Mouse (Mus musculus) gastrocnemius, postnatal 36 days (tissue): ENCODE data around the gene Gtpbp1. TPM values are rescaled to one million over a fixed set of nuclear protein-coding genes. Genes with fewer than 3 reads are reported as not detected.

Source experiments
- DNase-seq, 2 experiments: peaks; one replicate each; pipeline ENCODE4 v3.0.0; 2022
- intact Hi-C: fragments of 180-260 bp; cut with DNase I; formaldehyde crosslinking; loops from one replicate; pipeline ENCODE4 v1.15.1; 2025
- total RNA-seq, 2 experiments: library from RNA; stranded (reverse); gene quantifications; 2 replicates each; pipeline ENCODE4 v1.2.3; 2021

The Gtpbp1 gene
- total RNA-seq, 2 experiments from 2014 or later, result 22.5 to 24.2 TPM

DNA sequence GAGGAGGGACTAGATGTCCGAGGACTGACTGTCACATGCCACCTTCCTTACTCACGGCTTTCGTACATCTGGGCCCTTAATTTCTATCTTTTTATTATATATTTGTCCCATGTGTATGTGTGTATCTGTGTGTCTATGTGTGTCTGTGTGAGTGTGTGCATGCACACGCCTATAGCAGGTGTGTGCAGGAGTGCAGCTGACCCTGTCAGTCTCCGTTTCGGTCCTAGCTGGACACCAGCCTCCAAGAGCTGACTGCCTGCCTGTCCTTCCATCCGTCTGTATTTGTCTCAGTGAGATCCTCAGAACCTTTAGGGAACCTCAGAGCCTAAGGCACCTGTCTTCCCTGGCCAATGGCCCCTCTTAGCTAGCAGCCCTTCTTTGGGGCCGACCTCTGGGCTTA is 29.6 kb downstream of the Gtpbp1 start:
- intact Hi-C loops, result no loop called here
- DNase-seq, result no peak

DNA sequence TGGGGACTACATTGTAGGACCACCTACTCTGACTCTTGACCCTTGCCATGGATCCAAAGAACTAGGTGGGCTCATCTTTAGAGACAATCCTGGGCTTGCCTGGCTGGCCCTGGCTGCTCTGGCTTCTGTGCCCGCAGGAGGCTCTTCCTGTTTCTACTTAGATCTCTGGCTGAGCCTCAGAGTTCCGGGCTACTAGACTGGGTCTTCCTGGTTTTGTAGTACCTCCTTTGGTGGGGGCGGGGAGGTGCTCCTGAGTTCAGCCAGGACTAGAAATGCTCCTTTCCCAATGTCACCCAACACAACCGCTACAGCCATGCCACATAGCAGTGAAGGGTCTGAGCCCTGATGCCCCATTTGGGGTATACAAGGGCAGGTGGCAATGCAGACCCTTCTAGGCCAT is 30.2 kb downstream of the Gtpbp1 start:
- DNase-seq, result no peak
- intact Hi-C loops, result no loop called here

DNA sequence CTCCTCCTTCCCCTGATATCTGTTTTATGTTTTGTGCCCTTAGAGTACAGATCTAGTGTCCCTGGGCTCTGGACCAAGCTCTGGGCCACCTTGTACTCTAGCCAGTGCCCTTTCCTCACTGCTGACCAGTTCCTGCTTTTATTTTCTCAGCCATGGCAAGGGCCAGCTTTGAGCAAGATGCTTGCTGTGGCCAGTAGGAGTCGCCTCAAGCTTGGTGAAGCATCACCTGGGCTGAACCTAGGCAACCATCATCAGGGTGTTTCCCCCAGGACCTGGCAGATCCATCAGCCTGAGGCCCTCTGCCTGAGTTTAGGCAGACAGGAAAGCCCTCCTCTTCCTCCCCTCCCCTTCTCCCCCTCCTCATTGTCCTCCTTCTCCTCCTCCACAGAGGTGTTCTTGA is 32.8 kb downstream of the Gtpbp1 start:
- peak; percentile 33 to 39 for DNase-seq
- intact Hi-C loops, result no loop called here

GRCm38 (mm10) chr15:79725190-79725789 is 34.6 kb downstream of the Gtpbp1 start:
- intact Hi-C loops, result no loop called here
- no peak for DNase-seq

DNA sequence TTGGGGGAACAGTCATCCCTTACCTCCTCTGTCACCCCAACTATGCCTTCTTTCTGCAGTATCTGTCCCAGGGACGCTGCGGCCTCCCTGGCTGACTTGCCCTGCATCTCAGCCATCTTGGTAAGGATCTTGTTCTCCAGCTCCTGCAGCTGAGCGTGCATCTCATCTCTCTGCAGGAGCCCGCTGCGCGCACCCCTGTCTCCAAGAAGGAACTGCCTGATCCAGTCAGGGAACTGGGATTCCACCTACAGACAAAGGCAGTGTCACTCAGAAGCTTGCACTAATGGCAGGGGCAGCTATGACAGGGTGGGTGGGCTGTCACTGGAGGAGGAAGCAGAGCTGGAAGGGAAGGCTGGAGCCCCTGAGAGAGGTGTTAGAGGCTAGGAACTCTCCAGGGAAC is 37.2 kb downstream of the Gtpbp1 start:
- DNase-seq, result no peak
- intact Hi-C loops, result no loop called here

GRCm38 (mm10) chr15:79728311-79728710 is 37.7 kb downstream of the Gtpbp1 start:
- intact Hi-C loops, result no loop called here
- no peak for DNase-seq

GRCm38 (mm10) chr15:79728731-79729388 is 38.2 kb downstream of the Gtpbp1 start:
- DNase-seq, result no peak
- intact Hi-C loops, result no loop called here

DNA sequence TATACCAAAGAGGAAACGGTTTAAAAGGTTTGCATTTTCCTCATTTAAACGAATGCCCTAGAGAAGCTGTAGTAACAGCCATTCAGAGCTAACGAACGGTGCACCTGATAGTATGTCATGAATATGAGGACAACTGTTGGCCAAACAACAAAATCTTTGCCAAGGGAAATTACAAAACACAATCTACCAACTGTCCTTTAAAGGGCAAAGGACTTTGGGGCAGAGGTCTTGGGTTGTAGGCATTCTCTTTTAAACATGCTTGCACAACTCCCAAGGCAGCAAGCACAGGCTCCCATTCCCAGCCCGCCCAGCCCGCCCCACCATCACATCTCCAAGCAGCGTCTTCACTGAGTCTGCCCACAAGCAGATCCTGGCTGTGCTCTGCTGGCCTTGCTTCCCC is 40.9 kb downstream of the Gtpbp1 start:
- DNase-seq, result no peak
- intact Hi-C loops, result no loop called here

GRCm38 (mm10) chr15:79733192-79733591 is 42.5 kb downstream of the Gtpbp1 start:
- DNase-seq, result peak in 1 of 2 experiments; percentile 35

GRCm38 (mm10) chr15:79733640-79734039 is 43.0 kb downstream of the Gtpbp1 start:
- intact Hi-C loops, result no loop called here
- DNase-seq, result no peak

More at GRCm38 (mm10) chr15:79733192-79733591, 42.5 kb downstream of the Gtpbp1 start:
- intact Hi-C loops, result no loop called here

- intact Hi-C loops, result no loop called here
- DNase-seq, result peak in 1 of 2 experiments; percentile 50
Measured at GRCm38 (mm10) chr15:79734311-79734710, 43.7 kb downstream of the Gtpbp1 start.

GRCm38 (mm10) chr15:79740739-79741138 is 50.1 kb downstream of the Gtpbp1 start:
- intact Hi-C loops, result no loop called here
- DNase-seq, result no peak

GRCm38 (mm10) chr15:79741173-79741858 is 50.7 kb downstream of the Gtpbp1 start:
- DNase-seq, result no peak
- intact Hi-C loops, result no loop called here

DNA sequence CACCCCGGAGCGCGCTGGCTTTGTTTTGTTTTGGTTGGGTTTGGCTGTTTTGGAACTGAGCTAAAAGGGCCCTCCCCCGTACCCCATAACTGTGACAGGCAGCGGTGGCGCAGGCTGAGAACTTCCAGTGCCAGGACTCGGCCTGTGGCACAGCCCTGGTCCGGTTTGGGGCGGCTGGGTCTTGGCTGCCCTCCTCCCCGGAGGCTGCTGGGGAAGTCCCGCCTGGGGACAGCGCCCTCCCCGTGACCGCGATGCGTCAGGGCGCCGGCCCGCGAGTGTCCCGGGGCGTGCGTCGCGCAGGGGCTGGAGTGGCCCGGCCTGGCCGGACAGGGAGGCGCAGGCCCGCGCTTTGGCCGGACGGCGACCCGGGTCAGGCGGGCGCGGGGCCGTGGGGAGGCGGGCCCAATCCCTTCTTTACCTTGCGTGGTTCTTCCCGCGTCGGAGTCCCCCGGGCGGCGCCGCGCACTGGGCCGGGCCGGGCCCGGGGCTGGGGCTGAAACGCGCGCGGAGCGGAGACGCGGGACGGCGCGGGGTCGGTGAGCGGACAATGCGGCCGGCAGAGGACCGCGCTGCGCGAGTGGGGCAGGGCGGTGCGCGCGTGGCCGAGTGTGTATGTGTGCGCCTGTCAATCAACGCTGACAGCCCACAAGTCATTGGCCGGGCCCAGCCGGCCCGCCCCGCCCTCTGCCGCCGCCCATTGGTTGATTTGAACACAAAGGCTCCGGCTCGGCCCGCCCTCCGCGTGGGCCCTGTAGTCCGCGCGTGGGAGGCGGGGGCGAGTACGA is 51.5 kb downstream of the Gtpbp1 start, which contains the start of gene Sun2:
Gene Sun2 (minus strand): TSS at position 616 of the 785 bp plus-strand sequence.
- DNase-seq, result peak; percentile 88 to 90
- intact Hi-C loops, result no loop called here

GRCm38 (mm10) chr15:79742706-79743023 is 52.0 kb downstream of the Gtpbp1 start:
- intact Hi-C loops, result no loop called here
- no peak for DNase-seq

DNA sequence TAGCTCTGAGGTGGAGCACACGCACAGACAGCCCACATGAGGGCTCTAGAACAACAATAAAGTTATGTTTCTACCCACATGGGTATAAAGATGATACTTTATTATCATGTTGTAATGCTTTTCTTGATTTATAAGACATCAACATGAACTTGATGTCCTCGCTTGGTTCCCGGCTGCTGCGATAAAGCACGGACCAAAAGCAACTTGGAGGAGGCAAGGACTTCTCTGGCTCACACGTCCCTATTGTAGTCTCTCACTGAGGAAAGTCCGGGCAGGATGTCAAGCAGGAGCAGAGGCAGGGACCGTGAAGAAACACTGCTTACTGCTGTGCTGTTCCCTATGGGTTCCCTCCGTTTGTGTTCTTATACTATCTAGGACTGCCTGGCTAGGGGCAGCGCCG is 53.4 kb downstream of the Gtpbp1 start:
- intact Hi-C loops, result no loop called here
- DNase-seq, result no peak

DNA sequence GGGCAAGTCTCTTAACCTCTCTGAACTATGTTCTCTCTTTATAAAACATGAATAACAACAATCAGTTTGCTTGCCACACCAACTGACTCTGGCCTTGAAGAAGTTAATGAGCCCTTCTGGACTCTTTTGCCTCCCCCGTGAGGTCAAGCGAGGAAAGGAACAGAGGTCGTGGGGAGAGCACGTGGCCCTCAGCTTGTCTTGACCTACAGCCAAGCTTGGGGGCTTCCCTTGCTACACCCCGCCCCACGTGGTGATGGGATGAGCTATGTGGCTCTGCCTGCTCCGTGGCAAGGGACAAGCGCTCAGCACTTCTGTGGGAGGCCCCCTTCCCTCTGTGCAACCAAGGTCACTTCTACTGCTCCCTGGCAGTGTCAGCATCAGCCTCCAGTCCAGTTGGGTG is 54.1 kb downstream of the Gtpbp1 start:
- intact Hi-C loops, result no loop called here

GRCm38 (mm10) chr15:79745312-79745711 is 54.7 kb downstream of the Gtpbp1 start:
- no peak for DNase-seq
- intact Hi-C loops, result no loop called here

More for the DNA sequence above, 54.1 kb downstream of the Gtpbp1 start:
- DNase-seq, result no peak

- intact Hi-C loops, result no loop called here
- DNase-seq, result no peak
Measured at GRCm38 (mm10) chr15:79745883-79746282, 55.2 kb downstream of the Gtpbp1 start.

DNA sequence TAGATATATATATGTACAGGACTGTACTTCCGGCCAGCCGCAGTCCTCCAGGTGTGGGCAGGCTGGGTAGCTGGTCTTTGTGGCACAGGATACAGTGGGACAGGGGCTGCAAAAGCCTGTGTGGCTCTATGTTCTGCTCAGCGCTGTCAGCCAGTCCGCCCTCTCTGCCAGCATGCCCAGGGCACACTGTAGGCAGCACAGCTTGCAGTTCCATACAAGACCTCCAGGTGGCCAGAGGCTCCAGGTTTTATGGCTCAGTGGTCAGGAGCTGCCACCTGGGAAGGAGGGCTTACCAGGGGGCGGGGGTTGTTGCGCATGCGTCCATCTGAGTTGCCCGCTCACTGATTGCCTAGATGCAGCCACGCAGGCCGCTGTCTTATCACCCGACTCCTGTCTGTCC is 57.4 kb downstream of the Gtpbp1 start:
- intact Hi-C loops, result no loop called here
- DNase-seq, result no peak

DNA sequence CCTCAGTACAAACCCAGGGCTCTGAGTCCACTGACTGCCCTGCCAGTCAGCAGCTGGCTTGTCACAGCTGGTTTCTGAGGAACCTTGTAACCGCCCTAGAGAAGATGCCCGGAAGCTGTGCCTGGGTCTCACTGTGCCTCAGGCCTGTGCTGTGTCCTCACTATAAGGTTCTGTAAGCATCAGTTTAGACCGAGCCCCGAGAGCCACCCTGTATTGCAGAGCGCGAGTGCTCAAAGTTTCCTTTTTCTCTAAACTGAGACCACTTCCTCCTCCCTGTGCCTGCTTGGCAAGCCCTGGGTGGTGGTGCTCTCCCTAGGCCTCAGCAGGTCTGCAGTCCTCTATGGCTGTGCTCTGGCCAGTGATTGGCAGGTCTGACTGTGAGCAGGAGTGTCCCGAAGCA is 58.5 kb downstream of the Gtpbp1 start:
- intact Hi-C loops, result no loop called here
- no peak for DNase-seq
